Mouse (Mus musculus): Measurements from ENCODE around the gene Rars. TPM values are rescaled to one million over a fixed set of nuclear protein-coding genes. Genes with fewer than 3 reads are reported as not detected.

Rars gene
- polyA plus RNA-seq, 1 experiment from 2014 or later: 106 TPM

GRCm38 (mm10) chr11:35769188-35769745, 65.0 kb downstream of the Rars start, which contains the start of gene Pank3:
TSS of gene Pank3 (plus strand) at chr11:35769484.
- Histone ChIP-seq H3K27ac (ENCODE audit: low read depth, low read length) (peak within 1 kb of the TSS; percentile 94), H3K4me1 (replicated peaks; ENCODE audit: control insufficient read depth, insufficient read depth, low read length) (no peaks in the 10 kb centered on the region)
- 0% methylated on average over 35 of the region's 50 CpGs for WGBS

GRCm38 (mm10) chr11:35766845-35767244, 67.5 kb downstream of the Rars start:
- no peak overlapping the region for H3K4me3 ChIP-seq (ENCODE audit: low read depth, low read length)
- H3K9ac ChIP-seq (ENCODE audit: low read depth, low read length): no peak overlapping the region
- H3K27me3 ChIP-seq (ENCODE audit: control insufficient read depth, insufficient read depth, low read length): no peaks in the 10 kb centered on the region
- H3K4me1 ChIP-seq (replicated peaks; ENCODE audit: control insufficient read depth, insufficient read depth, low read length): no peaks in the 10 kb centered on the region
- 93% methylated on average over 5 of the region's 5 CpGs for WGBS
- no peaks in the 10 kb centered on the region for H3K9me3 ChIP-seq (ENCODE audit: control insufficient read depth, low read length)
- no peaks in the 10 kb centered on the region for H3K36me3 ChIP-seq (ENCODE audit: control insufficient read depth, insufficient read depth, low read length)
- no peak for ATAC-seq (ENCODE audit: low FRiP score)
- no peak overlapping the region for H3K27ac ChIP-seq (ENCODE audit: low read depth, low read length)
- DNase-seq (ENCODE audit: low spot score): no peak
- no peak overlapping the region for H3K4me2 ChIP-seq (replicated peaks; ENCODE audit: low read depth, low read length)

More at GRCm38 (mm10) chr11:35769188-35769745, 65.0 kb downstream of the Rars start, which contains the start of gene Pank3:
- Histone ChIP-seq H3K4me2 (replicated peaks; ENCODE audit: low read depth, low read length) (peak within 1 kb of the TSS; percentile 54), H3K9me3 (ENCODE audit: control insufficient read depth, low read length) (no peaks in the 10 kb centered on the region), H3K36me3 (ENCODE audit: control insufficient read depth, insufficient read depth, low read length) (no peaks in the 10 kb centered on the region), H3K27me3 (ENCODE audit: control insufficient read depth, insufficient read depth, low read length) (no peaks in the 10 kb centered on the region), H3K4me3 (ENCODE audit: low read depth, low read length) (peak within 1 kb of the TSS; percentile 85), H3K9ac (ENCODE audit: low read depth, low read length) (peak within 1 kb of the TSS; percentile 98)
- DNase-seq (ENCODE audit: low spot score) (peak; percentile 97), ATAC-seq (ENCODE audit: low FRiP score) (peak; percentile 100)

- ATAC-seq (ENCODE audit: low FRiP score) (no peak), DNase-seq (ENCODE audit: low spot score) (no peak)
- H3K36me3 ChIP-seq (ENCODE audit: control insufficient read depth, insufficient read depth, low read length): no peaks in the 10 kb centered on the region
- WGBS: 87% methylated on average over 4 of the region's 4 CpGs
- H3K9me3 ChIP-seq (ENCODE audit: control insufficient read depth, low read length): no peaks in the 10 kb centered on the region
- H3K27ac ChIP-seq (ENCODE audit: low read depth, low read length): no peak overlapping the region
- no peak overlapping the region for H3K4me2 ChIP-seq (replicated peaks; ENCODE audit: low read depth, low read length)
- H3K4me3 ChIP-seq (ENCODE audit: low read depth, low read length): no peak overlapping the region
- no peaks in the 10 kb centered on the region for H3K4me1 ChIP-seq (replicated peaks; ENCODE audit: control insufficient read depth, insufficient read depth, low read length)
- no peak overlapping the region for H3K9ac ChIP-seq (ENCODE audit: low read depth, low read length)
- no peaks in the 10 kb centered on the region for H3K27me3 ChIP-seq (ENCODE audit: control insufficient read depth, insufficient read depth, low read length)
These were observed 73.7 kb downstream of the Rars start for GRCm38 (mm10) chr11:35760627-35761003.

GRCm38 (mm10) chr11:35760001-35760626, 74.2 kb downstream of the Rars start:
- Histone ChIP-seq H3K9me3 (ENCODE audit: control insufficient read depth, low read length) (no peaks in the 10 kb centered on the region), H3K4me1 (replicated peaks; ENCODE audit: control insufficient read depth, insufficient read depth, low read length) (no peaks in the 10 kb centered on the region), H3K27me3 (ENCODE audit: control insufficient read depth, insufficient read depth, low read length) (no peaks in the 10 kb centered on the region), H3K4me2 (replicated peaks; ENCODE audit: low read depth, low read length) (no peak overlapping the region), H3K9ac (ENCODE audit: low read depth, low read length) (no peak overlapping the region), H3K27ac (ENCODE audit: low read depth, low read length) (no peak overlapping the region), H3K4me3 (ENCODE audit: low read depth, low read length) (no peak overlapping the region), H3K36me3 (ENCODE audit: control insufficient read depth, insufficient read depth, low read length) (no peaks in the 10 kb centered on the region)
- DNase-seq (ENCODE audit: low spot score) (no peak), ATAC-seq (ENCODE audit: low FRiP score) (no peak)
- WGBS: 89% methylated on average over 7 of the region's 7 CpGs

MicroRNA genes within 50 kb of the gene (microRNA counts, 519-probe panel; counts per million panel counts)
- 6,370 counts per million, percentile 91 among the panel's probes with 10 or more counts for microRNA mmu-miR-103

Other genes starting within 250 kb of the Rars start
- gene Pank3, start 65.0 kb downstream of the Rars start, polyA plus RNA-seq (2014; fragmentation: Nextera tagmentation; extraction: Ambion mirVana): 27.7 and 30.2 TPM in 2 replicates
- 4.5 and 4.6 TPM in 2 replicates for gene Fbll1, start 35.6 kb downstream of the Rars start, polyA plus RNA-seq (2014; fragmentation: Nextera tagmentation; extraction: Ambion mirVana)
- gene Wwc1, start 146.0 kb upstream of the Rars start, polyA plus RNA-seq (2014; fragmentation: Nextera tagmentation; extraction: Ambion mirVana): 7.0 and 8.5 TPM in 2 replicates

Data from hindbrain, embryonic 11.5 days (tissue).